Mouse (Mus musculus) monocyte, adult 2 months (primary cell): Measurements from ENCODE around the gene Lrrn2.

ENCODE experiments used
- DNase-seq, 2 experiments: peaks; one replicate each; pipeline ENCODE4 v3.0.0; 2022; ENCODE audit warnings: low spot score in 2 of 2, low read depth in 1 of 2

The Lrrn2 gene

DNA sequence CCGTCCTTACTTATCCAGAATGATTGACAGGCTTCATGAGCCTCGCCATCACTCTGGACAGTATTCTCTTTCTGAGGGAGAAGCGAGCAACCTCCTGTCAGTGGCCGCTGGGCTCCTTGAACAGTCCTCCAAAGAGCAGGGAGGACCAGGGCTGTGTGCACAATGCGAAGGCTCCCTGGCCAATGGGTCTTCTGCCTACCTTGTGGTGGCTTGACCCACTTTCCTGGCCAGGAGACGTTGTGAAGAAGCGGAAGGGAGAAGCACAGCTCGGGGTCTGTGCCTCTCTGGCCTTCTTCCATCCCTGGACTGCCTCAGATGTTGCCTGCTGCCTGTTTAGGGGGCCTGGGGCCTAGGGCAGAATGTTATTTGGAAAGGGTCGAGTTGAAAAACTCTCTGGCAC lies 1.8 kb downstream of the Lrrn2 start:
- DNase-seq: no peak

DNA sequence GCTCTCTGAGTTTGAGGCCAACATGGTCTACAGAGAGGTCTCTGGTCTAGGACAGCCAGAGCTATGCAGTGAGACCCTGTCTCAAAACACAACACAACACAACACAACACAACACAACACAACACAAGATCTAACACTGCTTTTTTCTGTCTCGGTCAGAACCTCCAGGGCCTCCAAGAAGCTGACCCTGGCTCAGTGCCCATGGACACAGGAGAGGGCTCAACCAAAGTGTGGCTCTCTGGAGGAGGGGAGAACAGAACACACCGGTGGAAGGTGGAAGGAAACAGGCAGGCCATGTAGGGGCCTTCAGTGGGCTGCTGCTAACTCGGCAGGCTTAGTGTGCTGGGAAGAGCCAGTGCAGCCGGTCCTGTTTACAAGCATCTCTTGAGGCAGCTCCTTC lies 5.6 kb downstream of the Lrrn2 start:
- no peak for DNase-seq

GRCm38 (mm10) chr1:132886626-132887025 lies 6.6 kb downstream of the Lrrn2 start:
- DNase-seq: no peak

- DNase-seq: no peak
These were observed 8.7 kb downstream of the Lrrn2 start for GRCm38 (mm10) chr1:132888811-132889210.

GRCm38 (mm10) chr1:132890161-132890794 lies 10.2 kb downstream of the Lrrn2 start:
- DNase-seq: no peak

DNA sequence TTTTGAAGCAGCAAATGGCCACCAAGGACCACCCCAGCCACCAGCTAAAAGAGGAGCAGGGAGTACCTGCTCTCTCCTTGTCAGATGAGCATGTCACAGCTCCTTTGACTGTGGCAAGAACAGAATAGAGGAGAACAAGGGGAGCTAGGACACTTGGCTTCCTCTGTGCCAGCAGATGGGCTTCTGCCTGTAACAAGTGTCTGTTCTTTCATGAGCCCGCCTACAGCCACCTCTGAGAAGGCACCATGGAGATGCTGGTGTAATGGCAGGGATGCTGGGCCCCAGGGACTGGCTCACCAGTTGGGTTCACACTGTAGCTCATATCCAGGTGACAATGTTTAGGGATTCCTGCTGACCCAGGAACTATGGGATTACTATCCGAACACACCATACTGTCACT lies 12.0 kb downstream of the Lrrn2 start:
- DNase-seq: no peak

- no peak for DNase-seq
These were observed 13.4 kb downstream of the Lrrn2 start for GRCm38 (mm10) chr1:132893311-132894077.

- no peak for DNase-seq
These were observed 19.0 kb downstream of the Lrrn2 start for GRCm38 (mm10) chr1:132899029-132899428.

DNA sequence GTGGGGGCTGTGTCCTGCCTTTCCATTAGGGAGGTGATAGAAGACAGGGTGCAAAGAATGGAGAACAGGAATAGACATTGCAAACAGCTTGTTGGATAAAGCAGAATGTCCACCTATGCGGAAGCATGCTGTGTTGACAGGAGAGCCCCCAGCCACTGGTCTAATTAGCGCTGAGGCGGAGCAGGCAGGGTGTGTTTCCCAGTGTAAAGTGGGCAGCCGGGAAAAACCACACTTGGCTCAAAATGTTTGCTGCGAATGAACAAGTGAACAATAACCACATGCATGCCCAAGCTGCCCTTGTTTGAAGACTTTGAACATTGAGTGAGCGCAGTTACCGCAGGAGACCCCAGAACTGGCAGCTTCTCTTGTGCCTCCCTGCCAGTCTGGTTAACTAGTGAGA lies 19.6 kb downstream of the Lrrn2 start:
- no peak for DNase-seq

DNA sequence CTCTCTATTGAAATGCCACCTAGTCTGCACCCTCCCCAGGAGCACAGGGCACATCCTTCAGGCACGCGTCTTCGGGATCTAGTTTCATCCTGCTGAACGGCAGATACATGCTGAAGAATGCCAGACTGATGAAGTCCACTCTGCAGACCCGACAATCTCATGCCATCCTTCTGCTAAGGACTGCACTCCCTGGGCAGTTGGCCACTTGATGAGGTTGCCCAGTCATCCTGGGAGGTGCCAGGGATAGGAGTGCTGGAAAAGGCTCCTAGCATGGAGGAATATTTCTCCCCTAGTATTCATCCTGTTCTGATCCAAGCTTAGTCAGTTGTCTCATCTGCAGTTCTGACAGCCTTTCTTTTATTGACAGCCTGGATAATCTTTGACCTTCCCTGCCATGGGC lies 20.9 kb downstream of the Lrrn2 start:
- no peak for DNase-seq

DNA sequence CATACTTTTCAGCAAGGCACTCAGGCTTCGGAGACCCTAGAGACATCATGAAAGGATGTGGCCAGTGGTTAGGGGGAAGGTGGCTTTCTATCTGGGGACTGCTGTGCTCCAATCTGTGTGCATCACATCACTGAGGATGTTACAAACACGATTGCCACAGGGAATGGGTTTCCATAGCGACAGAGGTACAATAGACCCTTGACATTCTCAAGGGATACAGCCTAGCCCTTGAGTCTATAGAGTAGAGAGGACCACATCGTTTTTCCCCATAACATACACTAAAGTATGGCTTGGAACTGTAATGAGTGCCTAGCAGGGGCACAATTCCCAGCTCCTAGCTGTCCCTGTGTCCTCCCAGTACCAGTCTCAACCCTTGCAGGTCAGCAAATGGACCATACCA lies 23.4 kb downstream of the Lrrn2 start:
- no peak for DNase-seq

DNA sequence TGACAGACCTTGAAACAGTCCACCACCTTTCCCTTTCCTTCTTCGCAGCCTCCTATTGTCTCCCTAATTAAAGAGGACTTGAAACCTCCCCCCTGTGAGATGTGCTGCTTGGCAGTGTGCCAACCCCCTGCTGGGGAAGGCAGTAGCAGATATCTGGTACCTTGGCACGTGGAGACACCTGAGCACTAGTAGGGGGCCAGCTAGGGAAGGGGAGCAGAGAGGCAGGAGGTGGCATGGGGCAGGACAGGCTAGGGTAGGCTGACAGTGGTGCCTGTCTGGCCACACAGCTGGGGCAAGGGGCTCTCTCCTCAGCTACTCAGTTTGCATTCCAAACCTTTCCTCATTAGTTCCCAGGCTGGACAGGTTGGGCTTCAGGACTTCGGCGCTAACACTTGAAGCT lies 29.0 kb downstream of the Lrrn2 start:
- no peak for DNase-seq

- DNase-seq: no peak
These were observed 29.9 kb downstream of the Lrrn2 start for GRCm38 (mm10) chr1:132909951-132910350.

DNA sequence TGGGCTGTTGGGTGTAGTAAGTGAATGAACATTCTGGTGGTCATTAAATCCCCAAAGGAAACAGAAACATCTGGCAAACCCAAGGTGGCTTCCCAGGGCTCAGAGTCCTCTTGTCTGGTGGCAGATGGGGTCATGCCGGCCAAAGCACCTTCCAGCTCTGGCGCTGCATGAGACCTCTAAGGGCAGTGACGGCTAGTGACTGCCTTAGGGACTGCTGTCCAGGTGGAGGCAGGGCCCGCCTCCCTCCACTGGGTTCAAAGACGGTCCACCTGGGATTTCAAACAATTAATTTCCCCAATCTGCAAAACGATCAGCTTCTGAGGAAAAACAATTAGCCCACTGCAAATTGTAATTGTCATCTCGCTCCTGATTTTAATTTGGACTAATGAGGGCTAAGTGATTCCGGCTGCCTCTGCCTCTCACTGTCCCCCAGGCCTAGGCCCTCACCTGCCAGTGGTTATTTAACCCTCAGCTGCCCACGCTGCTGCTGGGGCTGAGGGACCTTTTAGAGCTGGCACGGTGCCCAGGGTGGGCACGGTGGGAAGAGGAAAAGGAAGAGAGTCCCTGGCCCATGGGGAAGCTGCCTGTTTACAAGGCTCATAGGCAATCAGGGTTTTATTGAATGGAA lies 30.5 kb downstream of the Lrrn2 start:
- DNase-seq: no peak

- DNase-seq: no peak
These were observed 35.9 kb downstream of the Lrrn2 start for GRCm38 (mm10) chr1:132915849-132916493.

DNA sequence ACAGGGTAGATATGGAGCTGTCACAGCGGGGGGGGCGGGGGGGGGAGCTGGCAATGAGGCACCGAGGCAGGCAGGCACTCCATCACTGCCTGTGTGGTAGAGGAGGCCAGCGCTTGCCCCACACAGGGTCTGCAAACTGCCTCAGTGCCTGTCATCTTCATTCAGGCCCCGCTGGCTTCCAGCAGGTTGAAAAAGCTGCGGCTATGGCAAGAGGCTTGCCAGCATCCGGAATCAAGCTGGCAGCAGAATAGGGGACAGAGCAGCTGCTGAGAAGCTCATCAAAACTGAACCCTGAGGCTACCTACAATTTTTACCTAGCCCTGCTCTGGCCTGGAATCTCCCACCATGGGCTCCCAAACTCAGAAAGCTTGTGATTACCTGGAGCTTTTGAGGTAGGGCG lies 37.5 kb downstream of the Lrrn2 start:
- no peak for DNase-seq

GRCm38 (mm10) chr1:132918117-132918680 lies 38.1 kb downstream of the Lrrn2 start:
- no peak for DNase-seq

GRCm38 (mm10) chr1:132919258-132919657 lies 39.2 kb downstream of the Lrrn2 start:
- no peak for DNase-seq

DNA sequence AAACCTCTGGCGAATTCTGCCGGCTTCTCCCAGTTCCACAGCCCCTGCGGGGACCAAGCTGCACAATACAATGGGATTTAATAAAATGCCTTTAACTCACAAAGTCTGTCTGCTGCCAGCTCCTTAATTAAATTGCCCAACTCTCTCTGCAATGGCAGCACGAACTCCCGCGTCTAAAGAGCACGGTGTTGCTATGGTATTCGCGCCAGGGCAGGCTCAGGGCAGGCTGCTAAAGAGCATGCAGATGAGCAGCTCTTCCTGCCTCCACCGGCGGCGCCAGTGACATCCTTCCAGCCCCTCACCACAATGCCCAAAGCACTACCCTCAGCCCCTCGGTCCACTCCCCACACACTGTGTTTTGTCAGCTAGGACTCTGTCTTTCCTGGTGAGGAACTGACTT lies 41.0 kb downstream of the Lrrn2 start:
- DNase-seq: no peak

- DNase-seq: no peak
These were observed 42.2 kb downstream of the Lrrn2 start for GRCm38 (mm10) chr1:132922257-132922656.

DNA sequence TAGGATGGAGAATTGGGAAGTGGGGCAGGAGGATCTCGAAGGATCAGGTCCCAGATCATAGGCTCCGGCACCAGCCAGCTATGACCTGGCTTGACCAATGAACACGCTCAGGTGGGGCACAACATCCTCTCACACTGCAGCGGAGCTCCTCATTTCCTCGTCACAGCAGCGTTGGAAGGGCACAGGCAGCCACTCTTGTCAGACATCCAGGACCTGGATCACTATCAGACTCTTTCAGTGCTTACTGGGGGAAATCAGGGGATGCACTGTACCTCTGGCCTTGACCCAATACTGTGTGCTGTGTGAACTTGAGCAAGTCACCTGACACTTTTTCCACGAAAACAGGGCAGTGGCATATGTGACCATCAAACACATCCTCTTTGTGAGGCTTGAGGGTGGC lies 45.2 kb downstream of the Lrrn2 start:
- no peak for DNase-seq
